Mouse (Mus musculus) forebrain, embryonic 13.5 days (tissue): ENCODE measurements around the gene Spty2d1. TPM values are rescaled to one million over a fixed set of nuclear protein-coding genes. Genes with fewer than 3 reads are reported as not detected.

Source experiments
- ATAC-seq: fragments of 200-750 bp; cut with Nextera tagmentation; 2 replicates; pipeline ENCODE4 v1.8.0; 2017
- H3K27ac ChIP-seq: fragments of 300-500 bp; sonication (generic); 2 replicates; pipeline ENCODE4 v1.5.1; 2015; ENCODE audit warnings: inconsistent platforms, mild to moderate bottlenecking, moderate library complexity
- H3K27me3 ChIP-seq: fragments of 300-500 bp; sonication (generic); 2 replicates; pipeline ENCODE4 v1.6.1; 2015; ENCODE audit warnings: mild to moderate bottlenecking, inconsistent platforms
- H3K36me3 ChIP-seq: fragments of 300-500 bp; sonication (generic); 2 replicates; pipeline ENCODE4 v1.6.1; 2015; ENCODE audit warnings: mild to moderate bottlenecking, inconsistent platforms; ENCODE audit not compliant: poor library complexity, severe bottlenecking
- H3K4me1 ChIP-seq: fragments of 300-500 bp; sonication (generic); 2 replicates; pipeline ENCODE4 v1.6.1; 2015; ENCODE audit warnings: inconsistent platforms
- H3K4me2 ChIP-seq: fragments of 300-500 bp; sonication (generic); 2 replicates; pipeline ENCODE4 v1.6.1; 2015; ENCODE audit warnings: inconsistent platforms, mild to moderate bottlenecking, moderate library complexity
- H3K4me3 ChIP-seq: fragments of 300-500 bp; sonication (generic); 2 replicates; pipeline ENCODE4 v1.5.1; 2015; ENCODE audit warnings: mild to moderate bottlenecking, inconsistent platforms
- H3K9ac ChIP-seq: fragments of 300-500 bp; sonication (generic); 2 replicates; pipeline ENCODE4 v1.6.1; 2015; ENCODE audit warnings: mild to moderate bottlenecking, inconsistent platforms
- H3K9me3 ChIP-seq: fragments of 300-500 bp; sonication (generic); replicated peaks from 2 replicates; pipeline ENCODE4 v1.6.1; 2016; ENCODE audit warnings: inconsistent platforms
- WGBS: fragments of 180-500 bp; shearing (Covaris S2); methylation state at CpG from one replicate; pipeline ENCODE4 v1.1.7; 2015; 5-methylcytosine and 5-hydroxymethylcytosine counted together
- polyA plus RNA-seq: library from polyadenylated mRNA; unstranded; fragments of >200 nt; fragmentation: Nextera tagmentation; extraction: Ambion mirVana; gene quantifications from 2 replicates; pipeline ENCODE4 v1.2.1, GENCODE M21; 2015

Gene Spty2d1
- polyA plus RNA-seq, 1 experiment from 2014 or later, result 12.0 TPM

- WGBS, result 61% methylated on average over 5 of the region's 5 CpGs
- Histone ChIP-seq H3K4me1 (peaks cover 12% of the 10 kb centered on the region), H3K4me3 (no peak overlapping the region), H3K4me2 (no peak overlapping the region), H3K27me3 (0 out of 2 replicates have a peak, but pooled peaks cover 3% of the 10 kb centered on the region), H3K9me3 (no peaks in the 10 kb centered on the region), H3K36me3 (no peaks in the 10 kb centered on the region), H3K27ac (no peak overlapping the region), H3K9ac (no peak overlapping the region)
- ATAC-seq, result no peak
These were observed 11.4 kb upstream of the Spty2d1 start for GRCm38 (mm10) chr7:47019641-47020040.

- no peak for ATAC-seq
- H3K27ac ChIP-seq, result no peak overlapping the region
- H3K4me2 ChIP-seq, result no peak overlapping the region
- no peak overlapping the region for H3K9ac ChIP-seq
- no peaks in the 10 kb centered on the region for H3K9me3 ChIP-seq
- H3K4me1 ChIP-seq, result peaks cover 17% of the 10 kb centered on the region
- 74% methylated on average over 7 of the region's 7 CpGs for WGBS
- no peak overlapping the region for H3K4me3 ChIP-seq
- no peaks in the 10 kb centered on the region for H3K27me3 ChIP-seq
- H3K36me3 ChIP-seq, result no peaks in the 10 kb centered on the region
These were observed 8.9 kb upstream of the Spty2d1 start for GRCm38 (mm10) chr7:47017146-47017545.

- 77% methylated on average over 3 of the region's 3 CpGs for WGBS
- no peak for ATAC-seq
- no peak overlapping the region for H3K4me2 ChIP-seq
These were observed 8.4 kb upstream of the Spty2d1 start for GRCm38 (mm10) chr7:47016602-47017001.

GRCm38 (mm10) chr7:47015390-47016065 is 7.3 kb upstream of the Spty2d1 start:
- Histone ChIP-seq H3K27me3 (no peaks in the 10 kb centered on the region), H3K27ac (no peak overlapping the region), H3K4me3 (peak overlapping the region; percentile 17; the same call in 1 of the 2 replicates), H3K9ac (peak overlapping the region; percentile 27; the same call in 1 of the 2 replicates), H3K36me3 (no peaks in the 10 kb centered on the region), H3K9me3 (no peaks in the 10 kb centered on the region), H3K4me1 (peaks cover 17% of the 10 kb centered on the region), H3K4me2 (peak overlapping the region; percentile 51)
- ATAC-seq, result peak; percentile 96
- WGBS, result 6% methylated on average over 6 of the region's 6 CpGs

More at GRCm38 (mm10) chr7:47016602-47017001, 8.4 kb upstream of the Spty2d1 start:
- Histone ChIP-seq H3K4me1 (peaks cover 17% of the 10 kb centered on the region), H3K4me3 (no peak overlapping the region), H3K27ac (no peak overlapping the region), H3K9me3 (no peaks in the 10 kb centered on the region), H3K27me3 (no peaks in the 10 kb centered on the region), H3K36me3 (no peaks in the 10 kb centered on the region), H3K9ac (no peak overlapping the region)

GRCm38 (mm10) chr7:47014564-47015389 is 6.6 kb upstream of the Spty2d1 start:
- no peak for ATAC-seq

GRCm38 (mm10) chr7:47013131-47013767 is 5.0 kb upstream of the Spty2d1 start:
- Histone ChIP-seq H3K9ac (0 out of 2 replicates have a peak overlapping the region, but pooled peaks have one; percentile 8), H3K9me3 (no peaks in the 10 kb centered on the region), H3K27me3 (no peaks in the 10 kb centered on the region), H3K4me1 (peaks cover 28% of the 10 kb centered on the region), H3K4me3 (no peak overlapping the region), H3K27ac (no peak overlapping the region), H3K4me2 (no peak overlapping the region), H3K36me3 (no peaks in the 10 kb centered on the region)
- ATAC-seq, result no peak
- 53% methylated on average over 9 of the region's 9 CpGs for WGBS

More at GRCm38 (mm10) chr7:47014564-47015389, 6.6 kb upstream of the Spty2d1 start:
- Histone ChIP-seq H3K4me1 (peaks cover 20% of the 10 kb centered on the region), H3K9me3 (no peaks in the 10 kb centered on the region), H3K9ac (no peak overlapping the region), H3K27me3 (no peaks in the 10 kb centered on the region), H3K4me2 (no peak overlapping the region), H3K4me3 (no peak overlapping the region), H3K27ac (no peak overlapping the region), H3K36me3 (no peaks in the 10 kb centered on the region)
- WGBS, result 64% methylated on average over 10 of the region's 11 CpGs

- peak overlapping the region; percentile 69 for H3K9ac ChIP-seq
- WGBS, result 0% methylated on average over 25 of the region's 25 CpGs
- ATAC-seq, result no peak
These were observed 418 bp downstream of the Spty2d1 start for GRCm38 (mm10) chr7:47007818-47008167.

GRCm38 (mm10) chr7:47007109-47007780 is 966 bp downstream of the Spty2d1 start:
- H3K27ac ChIP-seq, result peak overlapping the region; percentile 82
- no peaks in the 10 kb centered on the region for H3K9me3 ChIP-seq
- H3K9ac ChIP-seq, result peak overlapping the region; percentile 69
- no peaks in the 10 kb centered on the region for H3K36me3 ChIP-seq
- H3K27me3 ChIP-seq, result no peaks in the 10 kb centered on the region
- WGBS, result 17% methylated on average over 21 of the region's 21 CpGs
- H3K4me1 ChIP-seq, result peaks cover 57% of the 10 kb centered on the region
- H3K4me2 ChIP-seq, result peak overlapping the region; percentile 95
- peak overlapping the region; percentile 67 for H3K4me3 ChIP-seq
- ATAC-seq, result no peak

More at GRCm38 (mm10) chr7:47007818-47008167, 418 bp downstream of the Spty2d1 start:
- Histone ChIP-seq H3K4me2 (peak overlapping the region; percentile 95), H3K27ac (peak overlapping the region; percentile 82), H3K4me3 (peak overlapping the region; percentile 67), H3K4me1 (peaks cover 52% of the 10 kb centered on the region), H3K27me3 (no peaks in the 10 kb centered on the region), H3K9me3 (no peaks in the 10 kb centered on the region), H3K36me3 (no peaks in the 10 kb centered on the region)

- 17% methylated on average over 3 of the region's 3 CpGs for WGBS
- no peak overlapping the region for H3K9ac ChIP-seq
- no peaks in the 10 kb centered on the region for H3K9me3 ChIP-seq
- peaks cover 8% of the 10 kb centered on the region for H3K36me3 ChIP-seq
- H3K4me2 ChIP-seq, result peak overlapping the region; percentile 6; the same call in 1 of the 2 replicates
- H3K4me3 ChIP-seq, result no peak overlapping the region
- no peaks in the 10 kb centered on the region for H3K27me3 ChIP-seq
- peak overlapping the region; percentile 87 for H3K27ac ChIP-seq
- H3K4me1 ChIP-seq, result peaks cover 67% of the 10 kb centered on the region
- 0 out of 2 replicates have a peak, but pooled peaks have one; percentile 17 for ATAC-seq
These were observed 4.6 kb downstream of the Spty2d1 start for GRCm38 (mm10) chr7:47003411-47004115.

GRCm38 (mm10) chr7:47001900-47002275 is 6.3 kb downstream of the Spty2d1 start:
- peak overlapping the region; percentile 6; the same call in 1 of the 2 replicates for H3K4me2 ChIP-seq
- no peaks in the 10 kb centered on the region for H3K27me3 ChIP-seq
- H3K4me1 ChIP-seq, result peaks cover 60% of the 10 kb centered on the region
- peaks cover 25% of the 10 kb centered on the region for H3K36me3 ChIP-seq
- 55% methylated on average over 4 of the region's 4 CpGs for WGBS
- H3K9ac ChIP-seq, result no peak overlapping the region
- H3K9me3 ChIP-seq, result no peaks in the 10 kb centered on the region
- H3K27ac ChIP-seq, result peak overlapping the region; percentile 87; the same call in 1 of the 2 replicates
- H3K4me3 ChIP-seq, result no peak overlapping the region
- no peak for ATAC-seq
